Mouse (Mus musculus) thymus, adult 2 months (tissue): ENCODE results near the gene Clca4a.

Experiments used
- CTCF ChIP-seq: fragments of 200-500 bp; IDR thresholded peaks from 2 replicates; pipeline ENCODE4 v1.5.1; 2012; ENCODE audit warnings: mild to moderate bottlenecking, control low read depth, low read length, moderate library complexity, borderline replicate concordance; ENCODE audit not compliant: control insufficient read depth, poor library complexity, insufficient read depth; ENCODE audit errors: extremely low read depth
- POLR2A ChIP-seq: fragments of 200-500 bp; IDR thresholded peaks from 2 replicates; pipeline ENCODE4 v1.6.1; 2012; ENCODE audit warnings: mild to moderate bottlenecking, low read length, control low read depth, moderate library complexity; ENCODE audit not compliant: control insufficient read depth, poor library complexity, insufficient read depth; ENCODE audit errors: extremely low read depth

DNA sequence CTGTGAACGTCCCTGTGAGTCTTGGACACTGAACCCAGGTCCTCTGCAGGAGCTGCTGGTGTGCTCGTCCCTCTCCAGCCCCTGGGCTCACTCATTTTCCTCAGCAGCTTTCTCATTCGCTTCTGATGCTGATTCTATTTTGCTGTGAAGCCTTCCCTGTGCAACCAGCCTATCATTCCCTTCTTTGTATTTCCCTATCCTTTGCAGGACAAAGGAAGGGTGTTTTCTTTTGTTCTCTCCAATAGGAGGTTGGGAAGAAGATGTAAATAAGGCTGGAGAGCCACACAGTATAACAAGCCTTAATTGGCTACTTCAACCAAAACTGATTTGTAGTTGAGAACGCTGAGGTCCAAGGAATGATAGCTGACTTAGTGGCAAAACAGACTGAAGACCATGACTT is 2.8 kb upstream of the Clca4a start:
- TF ChIP-seq CTCF (no peak), POLR2A (no peak)
